Mouse (Mus musculus) ES-CJ7 (cell line): ENCODE data around the gene Car1.
"Not testable (repeated sequence)": the region's sequence is repeated elsewhere in the genome, so short reads cannot be mapped to it uniquely, and the experiment has no call there.

Source experiments
- DNase-seq: peaks from one replicate; pipeline ENCODE4 v3.0.0; 2011; ENCODE audit warnings: low read depth, low spot score

The Car1 gene

DNA sequence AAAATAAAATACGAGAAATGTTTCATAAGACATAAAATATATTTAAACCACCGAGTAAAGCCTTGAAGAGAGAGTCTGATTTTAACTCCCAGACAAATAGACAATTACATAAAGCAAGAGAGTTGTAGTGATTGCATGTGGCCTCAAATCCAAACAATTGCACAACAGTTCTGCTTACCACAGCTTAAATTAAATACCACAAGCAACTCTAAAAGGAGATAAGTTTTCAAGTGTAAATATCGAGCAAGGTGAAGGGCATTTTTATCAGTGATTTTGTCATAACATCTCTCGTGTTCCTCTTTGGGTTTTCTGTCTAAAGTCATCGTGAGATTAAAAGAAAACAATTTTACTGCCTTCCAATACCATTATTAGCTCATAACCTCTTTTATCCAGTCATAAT is 25.0 kb downstream of the Car1 start:
- not testable (repeated sequence) for DNase-seq

GRCm38 (mm10) chr3:14782365-14782764 is 25.8 kb downstream of the Car1 start:
- not testable (repeated sequence) for DNase-seq

DNA sequence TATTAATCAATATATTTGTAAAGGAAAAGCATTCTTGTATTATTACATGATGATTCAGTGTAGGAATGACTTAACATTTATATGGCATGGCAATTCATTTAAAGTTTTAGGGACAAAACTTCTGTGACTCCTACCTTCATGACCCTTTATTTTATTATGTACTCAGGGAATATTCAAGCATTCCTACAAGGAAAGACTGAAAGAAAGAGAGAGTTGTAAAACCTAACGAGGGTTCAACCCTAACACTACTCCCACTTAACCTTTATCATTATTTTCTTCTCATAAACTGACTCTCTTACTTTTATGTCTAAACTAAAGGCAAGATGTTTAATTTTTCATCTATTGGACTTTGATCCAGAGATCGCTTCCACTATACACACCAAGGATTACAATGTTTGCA is 28.0 kb downstream of the Car1 start:
- DNase-seq = no peak

GRCm38 (mm10) chr3:14776497-14777162 is 31.5 kb downstream of the Car1 start:
- DNase-seq = not testable (repeated sequence)

DNA sequence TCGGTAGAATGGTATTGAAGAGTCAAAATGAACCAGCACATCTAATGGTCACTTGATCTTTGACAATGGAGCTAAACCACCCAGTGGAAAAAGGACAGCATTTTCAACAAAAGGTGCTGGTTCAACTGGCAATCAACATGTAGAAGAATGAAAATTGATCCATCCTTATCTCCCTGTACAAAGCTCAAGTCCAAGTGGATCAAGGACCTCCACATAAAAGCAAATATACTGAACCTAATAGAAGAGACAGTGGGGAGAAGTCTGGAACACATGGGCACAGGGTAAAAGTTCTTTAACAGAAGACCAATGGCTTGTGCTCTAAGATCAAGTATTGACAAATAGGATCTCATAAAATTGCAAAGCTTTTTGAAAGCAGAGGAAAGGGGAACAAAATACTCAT is 33.6 kb downstream of the Car1 start:
- DNase-seq = not testable (repeated sequence)

DNA sequence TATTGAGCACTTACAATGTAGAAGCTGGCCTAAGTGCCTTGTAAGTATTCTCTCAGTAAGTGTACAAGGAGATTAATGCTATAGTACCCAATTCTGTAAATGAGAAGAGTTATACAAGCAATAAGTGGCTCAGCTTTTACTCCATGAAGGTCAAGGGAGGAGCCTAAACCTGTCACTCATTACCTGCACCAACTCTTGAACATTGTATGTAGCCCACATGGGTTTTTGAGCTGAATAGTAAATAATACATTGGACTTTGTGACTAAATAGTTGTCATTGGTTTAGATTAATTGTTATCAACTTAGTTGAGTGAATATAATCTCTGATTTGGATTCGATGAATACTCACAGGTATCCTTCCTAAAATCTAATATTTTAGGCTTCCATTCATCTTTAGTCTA is 35.7 kb downstream of the Car1 start:
- DNase-seq = not testable (repeated sequence)

DNA sequence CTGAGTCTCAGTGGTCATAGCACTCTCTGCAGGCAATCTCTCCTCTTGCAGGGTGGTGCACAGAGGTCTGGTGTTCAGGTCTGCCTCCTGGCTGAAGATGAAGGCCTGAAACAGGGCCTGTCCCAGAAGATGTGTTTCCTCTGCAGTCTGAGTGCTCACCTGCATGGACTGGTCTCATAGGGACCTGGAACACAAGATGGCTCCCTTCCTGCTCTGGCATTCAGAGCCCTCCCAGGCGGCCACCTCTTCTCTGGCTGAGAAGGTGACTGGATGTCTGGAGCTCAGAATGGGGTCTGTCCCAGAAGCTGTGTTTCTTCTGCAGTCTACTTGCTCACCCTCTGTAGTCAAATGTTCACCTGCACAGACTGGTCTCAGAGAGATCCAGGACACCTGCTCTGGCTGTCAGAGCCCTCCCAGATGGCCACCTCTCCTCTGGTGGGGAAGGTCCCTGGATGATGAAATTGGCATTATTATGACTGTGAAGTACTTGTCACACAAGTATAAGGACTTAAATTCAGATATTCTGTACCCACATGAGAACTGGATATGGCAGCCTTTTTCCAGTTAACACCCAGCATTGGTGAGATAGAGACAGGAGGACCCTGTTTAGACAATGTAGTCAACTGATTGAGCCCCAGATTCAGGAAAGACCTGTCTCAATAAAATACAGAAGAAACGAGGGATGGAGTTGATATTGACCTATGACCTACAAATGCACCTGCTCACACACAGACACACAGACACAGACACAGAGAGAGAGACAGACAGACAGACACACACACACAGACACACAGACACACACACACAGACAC is 43.2 kb downstream of the Car1 start:
- no peak for DNase-seq

DNA sequence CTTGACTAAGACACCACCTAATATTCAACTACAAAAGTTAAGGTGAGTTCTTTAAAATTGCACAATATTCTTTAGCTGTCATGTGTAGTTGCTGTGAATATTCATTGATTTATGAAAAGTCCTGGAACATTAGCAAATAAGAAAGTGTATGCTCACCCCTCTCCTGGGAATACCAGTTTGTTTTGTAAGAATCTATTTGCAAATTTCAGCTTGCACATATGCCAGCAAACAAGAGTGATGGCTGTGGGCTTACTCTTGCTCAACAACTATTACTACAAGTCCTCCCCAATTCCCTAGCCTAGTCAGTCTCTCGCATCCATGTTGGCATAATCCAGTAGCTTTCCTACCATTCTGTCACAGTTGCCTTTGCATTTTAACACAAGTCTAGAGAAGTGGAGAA is 52.5 kb downstream of the Car1 start:
- no peak for DNase-seq

DNA sequence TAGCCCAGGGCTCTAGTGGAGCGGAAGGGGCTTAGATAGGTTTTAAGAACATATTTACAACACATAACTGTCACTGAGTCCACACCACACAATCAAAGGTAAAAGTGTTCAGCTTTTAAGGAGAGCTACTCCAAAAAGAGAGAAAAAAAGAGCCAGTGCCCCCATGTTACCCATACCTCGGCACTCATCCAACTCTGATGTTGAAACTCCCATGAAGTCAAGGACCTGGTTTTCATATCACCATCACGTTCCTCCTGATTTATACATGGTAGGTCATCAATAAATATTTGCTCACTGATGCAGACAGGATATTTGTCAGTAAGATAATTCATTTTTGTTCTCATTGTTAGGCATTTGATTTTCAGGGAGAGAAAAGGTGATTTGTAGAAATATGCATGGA is 62.1 kb downstream of the Car1 start:
- DNase-seq = no peak

DNA sequence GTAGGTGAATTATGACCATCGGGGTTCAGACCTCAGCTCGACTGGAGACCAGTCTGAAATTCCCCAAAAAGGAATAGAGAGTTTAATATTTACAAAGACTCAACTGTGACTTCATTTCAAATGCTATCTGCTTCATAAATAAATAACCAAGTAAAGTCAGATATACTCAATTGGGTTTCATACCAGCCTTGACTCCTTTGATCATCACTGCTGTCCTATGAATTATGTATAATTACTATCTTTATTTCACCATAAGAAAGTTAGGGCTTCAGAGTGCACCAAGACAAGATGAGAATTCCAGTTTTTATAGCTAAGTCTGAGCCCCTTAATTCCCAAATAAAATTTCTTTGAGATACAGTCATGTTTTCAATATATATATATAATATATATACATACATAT is 69.9 kb downstream of the Car1 start:
- no peak for DNase-seq

- DNase-seq = not testable (repeated sequence)
Measured at GRCm38 (mm10) chr3:14727496-14727895, 80.7 kb downstream of the Car1 start.

DNA sequence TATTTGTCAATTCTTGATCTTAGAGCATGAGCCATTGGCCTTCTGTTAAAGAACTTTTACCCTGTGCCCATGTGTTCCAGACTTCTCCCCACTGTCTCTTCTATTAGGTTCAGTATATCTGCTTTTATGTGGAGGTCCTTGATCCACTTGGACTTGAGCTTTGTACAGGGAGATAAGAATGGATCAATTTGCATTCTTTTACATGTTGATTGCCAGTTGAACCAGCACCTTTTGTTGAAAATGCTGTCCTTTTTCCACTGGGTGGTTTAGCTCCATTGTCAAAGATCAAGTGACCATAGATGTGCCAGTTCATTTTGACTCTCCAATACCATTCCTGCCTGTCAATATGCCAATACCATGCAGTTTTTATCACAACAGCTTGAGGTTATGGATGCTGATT is 82.7 kb downstream of the Car1 start:
- DNase-seq = not testable (repeated sequence)
